Mouse (Mus musculus) mature B cell (primary cell): ENCODE data around the gene Hcrtr1.

ENCODE experiments used
- in situ Hi-C: fragments of 300-500 bp; cut with MboI; formaldehyde crosslinking; loops from 2 replicates; pipeline ENCODE4 v1.14.3; 2019

Hcrtr1 gene

GRCm38 (mm10) chr4:130167814-130168213, 28.7 kb upstream of the Hcrtr1 start:
- in situ Hi-C loops, result no loop called here

- in situ Hi-C loops, result no loop called here
Measured at GRCm38 (mm10) chr4:130167321-130167720, 28.2 kb upstream of the Hcrtr1 start.

DNA sequence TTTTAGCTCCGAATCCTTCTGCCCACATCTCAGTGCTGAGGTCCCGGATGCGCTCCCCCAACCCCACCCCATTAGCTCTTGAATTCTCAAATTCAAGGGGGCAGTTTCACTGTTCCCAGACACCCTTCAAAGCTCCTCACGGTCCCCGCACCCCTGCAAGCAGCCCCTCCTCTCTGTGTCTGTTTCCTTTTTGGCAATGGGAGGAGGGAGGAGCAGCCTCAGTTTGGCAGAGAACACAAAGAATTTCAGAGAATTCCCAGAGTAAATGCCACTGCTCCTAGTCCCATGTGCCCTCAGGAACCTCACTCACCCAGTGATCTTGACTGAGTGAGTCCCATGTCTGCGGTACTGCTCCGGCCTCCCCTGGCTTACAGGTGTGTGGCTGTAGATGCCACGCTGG, 27.4 kb upstream of the Hcrtr1 start:
- in situ Hi-C loops, result no loop called here

DNA sequence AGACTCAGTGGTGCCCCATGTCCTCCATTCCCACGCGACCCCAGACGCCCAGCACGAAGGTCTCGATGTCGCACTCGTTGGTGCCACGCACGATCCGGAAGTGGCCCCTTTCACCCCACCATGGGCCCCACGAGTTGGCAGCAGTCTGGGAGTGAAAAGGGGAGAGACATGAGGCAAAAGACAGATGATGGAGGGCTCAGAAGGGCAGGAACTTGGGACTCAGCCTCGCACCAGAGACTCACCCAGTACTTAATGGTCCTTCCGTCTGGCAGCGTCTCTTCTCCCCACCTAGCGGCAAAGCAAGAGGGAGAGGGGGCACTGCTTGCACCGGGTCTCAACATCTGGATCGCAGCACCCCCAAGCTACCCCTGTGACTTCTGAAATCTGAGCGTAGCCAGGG, 26.9 kb upstream of the Hcrtr1 start:
- in situ Hi-C loops, result no loop called here

GRCm38 (mm10) chr4:130164121-130164520, 25.0 kb upstream of the Hcrtr1 start:
- in situ Hi-C loops, result no loop called here

DNA sequence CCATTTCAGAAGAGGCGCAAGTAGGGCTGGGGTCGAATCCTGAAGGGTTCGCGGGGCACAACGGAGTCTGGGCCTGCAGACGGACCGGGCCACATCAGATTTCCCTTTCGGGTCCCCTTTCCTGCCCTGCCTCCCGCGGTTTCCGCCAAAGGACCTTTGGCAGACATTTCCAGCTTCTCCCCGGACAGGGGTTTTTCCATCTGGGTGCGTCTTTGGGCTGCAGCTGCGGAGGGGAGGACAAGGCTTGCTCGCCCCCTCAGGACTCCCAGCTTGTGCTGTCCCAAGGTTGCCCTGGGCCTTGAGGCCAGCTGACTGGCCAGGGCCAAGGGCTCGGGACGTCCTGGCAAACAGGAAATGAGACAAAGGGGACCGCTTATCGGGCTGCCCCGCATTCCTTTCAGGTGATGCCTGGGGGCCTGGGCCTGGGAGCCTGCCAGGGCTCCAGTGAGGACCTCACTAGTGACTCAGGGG, 24.3 kb upstream of the Hcrtr1 start:
- in situ Hi-C loops, result no loop called here

DNA sequence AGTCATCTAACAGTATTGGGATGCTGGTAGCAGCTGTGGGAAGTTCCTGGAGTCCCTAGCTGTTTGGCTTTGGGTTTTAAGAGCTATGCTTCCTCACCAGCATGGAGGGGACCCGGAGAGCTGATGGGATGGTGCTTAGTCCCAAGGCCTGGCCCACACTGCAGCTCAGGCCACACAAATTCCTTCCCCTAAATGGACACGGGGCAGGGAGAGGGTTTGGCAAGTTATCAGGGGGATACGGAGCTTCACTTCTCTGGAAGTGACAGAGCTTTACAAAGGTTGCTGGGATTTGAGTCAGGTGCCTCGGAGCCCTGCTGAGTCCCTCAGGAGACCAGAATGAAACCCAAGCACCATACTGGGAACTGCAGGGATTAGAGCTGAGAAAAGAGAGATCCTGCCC, 22.2 kb upstream of the Hcrtr1 start:
- in situ Hi-C loops, result no loop called here

DNA sequence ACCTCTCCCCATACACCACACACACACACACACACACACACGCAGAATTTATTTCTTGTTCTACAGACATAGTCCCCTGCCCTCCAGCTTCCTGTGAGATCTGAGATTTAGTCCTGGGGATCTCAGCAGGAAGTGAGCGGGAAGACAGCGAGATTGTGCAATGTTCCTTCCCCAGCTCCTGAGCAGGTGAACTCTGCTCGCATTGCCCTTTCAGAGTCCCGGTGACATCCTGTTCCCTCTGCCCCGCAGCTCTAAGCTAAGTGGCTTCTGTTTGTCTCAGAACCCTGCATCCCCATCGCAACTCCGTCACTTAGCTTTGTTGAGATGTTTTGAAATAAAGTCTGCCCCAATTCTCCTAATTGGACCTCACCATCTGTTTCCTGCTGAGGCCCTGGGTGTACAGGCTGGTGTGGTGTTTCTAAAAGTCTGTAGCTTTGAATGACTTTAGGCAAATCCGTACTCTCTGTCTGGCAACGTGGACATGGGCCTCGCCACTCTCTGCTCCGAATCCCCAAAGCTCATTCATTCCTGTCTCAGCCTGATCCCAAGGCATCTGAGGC, 17.7 kb upstream of the Hcrtr1 start:
- in situ Hi-C loops, result no loop called here

- in situ Hi-C loops, result no loop called here
Measured at GRCm38 (mm10) chr4:130154250-130154649, 15.1 kb upstream of the Hcrtr1 start.

DNA sequence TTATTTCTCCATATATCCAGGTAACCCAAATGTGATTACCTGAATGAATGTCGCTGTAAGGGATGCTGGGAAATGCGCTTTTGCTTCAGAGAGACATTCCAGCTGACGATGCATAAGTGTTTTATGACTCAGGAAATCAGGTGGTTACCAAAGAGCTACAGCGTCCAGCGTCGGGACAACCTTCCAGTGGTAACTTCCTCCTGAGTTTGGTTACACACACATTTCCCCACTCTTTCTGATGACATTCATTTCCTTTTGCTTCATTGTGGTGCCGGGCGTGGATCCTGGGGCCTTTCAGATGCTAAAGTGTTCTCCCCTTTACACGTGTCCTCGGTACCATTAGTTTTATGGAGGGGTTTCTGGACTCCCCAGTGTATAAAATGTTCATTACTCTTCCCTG, 9.2 kb upstream of the Hcrtr1 start:
- in situ Hi-C loops, result no loop called here

GRCm38 (mm10) chr4:130141786-130142185, 2.6 kb upstream of the Hcrtr1 start:
- in situ Hi-C loops, result no loop called here

DNA sequence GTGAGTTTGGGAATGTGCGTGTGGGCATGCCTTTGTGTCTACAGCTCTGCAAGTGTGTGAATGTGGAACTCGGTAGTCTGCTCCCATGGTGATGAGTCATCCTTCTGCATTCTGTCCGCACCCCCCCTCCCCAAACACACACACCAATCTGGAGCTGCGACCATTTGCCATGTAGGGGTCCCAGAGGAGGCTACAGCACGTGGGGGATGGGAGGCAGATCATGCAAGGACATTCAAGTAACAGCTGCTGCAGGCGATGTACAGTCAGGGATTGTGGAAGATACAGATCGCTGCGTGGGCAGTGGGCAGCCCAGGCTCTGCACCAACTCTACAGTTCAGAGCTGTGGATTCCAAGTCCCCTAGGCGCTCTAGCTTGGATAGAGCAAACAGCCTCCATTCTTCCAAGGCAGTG, 1.8 kb upstream of the Hcrtr1 start:
- in situ Hi-C loops, result no loop called here

- in situ Hi-C loops, result no loop called here
Measured at GRCm38 (mm10) chr4:130138441-130139213, 532 bp downstream of the Hcrtr1 start.

DNA sequence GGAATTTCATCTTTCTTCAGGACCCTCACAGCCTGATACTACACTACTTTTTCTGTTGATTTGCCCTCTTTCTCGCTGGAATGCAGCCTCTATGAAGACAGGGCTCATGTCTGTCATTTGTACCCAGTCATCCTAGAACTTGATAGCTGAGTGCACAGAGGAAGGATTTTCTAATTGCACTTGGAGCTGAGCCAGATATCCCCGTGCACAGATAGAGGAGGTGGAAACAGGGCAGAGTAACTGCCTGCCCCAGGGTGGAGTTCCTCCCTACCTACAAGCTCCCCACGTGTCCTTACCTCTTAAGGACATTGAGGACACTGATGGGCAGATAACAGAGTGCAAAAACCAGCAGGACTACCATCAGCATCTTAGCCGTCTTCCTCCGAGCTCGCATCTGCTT, 5.8 kb downstream of the Hcrtr1 start:
- in situ Hi-C loops, result no loop called here

- in situ Hi-C loops, result no loop called here
Measured at GRCm38 (mm10) chr4:130131448-130132105, 7.6 kb downstream of the Hcrtr1 start.

GRCm38 (mm10) chr4:130130641-130131350, 8.4 kb downstream of the Hcrtr1 start:
- in situ Hi-C loops, result no loop called here

DNA sequence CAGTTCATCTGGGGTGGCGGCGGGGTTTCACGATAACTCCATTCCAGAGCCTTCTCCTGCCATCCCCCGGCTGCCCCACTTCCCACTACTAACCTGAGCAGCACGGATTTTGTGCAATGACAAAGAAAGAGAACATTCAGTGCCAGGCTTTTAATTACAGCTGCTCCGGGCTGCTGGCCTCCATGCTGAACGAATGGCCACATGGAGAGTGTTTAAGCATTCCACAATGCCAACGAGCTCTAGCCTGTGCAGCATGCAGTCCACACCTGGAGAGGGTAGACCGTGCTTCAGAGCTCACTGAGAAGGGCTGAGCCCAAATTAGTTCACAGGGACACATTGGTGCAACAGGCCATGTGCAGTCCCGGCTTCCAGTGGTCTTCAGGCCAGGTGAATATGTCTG, 9.1 kb downstream of the Hcrtr1 start:
- in situ Hi-C loops, result no loop called here

- in situ Hi-C loops, result no loop called here
Measured at GRCm38 (mm10) chr4:130128907-130129306, 10.3 kb downstream of the Hcrtr1 start.

DNA sequence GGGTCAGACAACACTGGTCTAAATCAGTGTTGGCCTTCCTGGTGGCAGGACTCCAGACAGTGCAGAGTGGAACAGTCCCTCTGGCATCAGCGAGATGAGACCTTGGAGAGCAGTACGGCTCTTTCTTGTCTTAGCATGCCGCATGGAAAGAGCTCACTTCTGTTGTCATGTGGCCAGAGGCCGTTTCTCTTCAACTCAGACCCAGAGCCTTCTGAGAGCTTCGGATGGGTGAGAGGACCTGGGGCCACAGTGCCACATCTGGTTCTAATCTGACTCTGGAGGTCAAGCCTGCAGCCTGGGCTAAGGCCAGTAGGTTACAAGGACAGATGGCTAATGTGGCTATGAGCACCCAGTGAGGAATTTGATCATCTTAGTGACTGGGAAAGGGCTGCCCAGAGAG, 13.2 kb downstream of the Hcrtr1 start:
- in situ Hi-C loops, result no loop called here

- in situ Hi-C loops, result no loop called here
Measured at GRCm38 (mm10) chr4:130125164-130125563, 14.0 kb downstream of the Hcrtr1 start.

- in situ Hi-C loops, result no loop called here
Measured at GRCm38 (mm10) chr4:130124110-130124509, 15.0 kb downstream of the Hcrtr1 start.

DNA sequence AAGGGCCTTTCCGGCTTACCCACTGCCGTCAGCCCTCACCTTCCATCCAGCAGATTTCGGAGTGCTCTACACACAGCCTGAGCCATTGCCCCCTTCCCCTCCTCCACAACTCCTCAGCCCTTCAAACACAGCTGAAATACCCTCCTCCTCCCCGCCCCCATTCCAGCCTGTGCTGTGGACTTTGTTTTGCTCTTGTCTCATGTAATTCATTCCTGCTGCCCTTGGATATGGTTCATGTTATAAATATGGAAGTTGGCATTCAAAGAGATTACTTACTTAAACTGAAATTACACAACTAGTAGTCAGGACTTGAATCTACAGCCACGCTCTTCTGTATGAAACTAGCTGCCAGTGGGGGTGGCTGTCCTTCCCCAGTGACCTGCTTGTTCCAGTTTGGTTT, 16.1 kb downstream of the Hcrtr1 start:
- in situ Hi-C loops, result no loop called here

- in situ Hi-C loops, result no loop called here
Measured at GRCm38 (mm10) chr4:130121560-130121959, 17.6 kb downstream of the Hcrtr1 start.
